Mouse (Mus musculus): ENCODE measurements around the gene Cldn1. TPM values are rescaled to one million over a fixed set of nuclear protein-coding genes. Genes with fewer than 3 reads are reported as not detected.

The Cldn1 gene
- total and polyA plus RNA-seq, 2 experiments from 2014 or later, result 1.6 to 6.4 TPM

DNA sequence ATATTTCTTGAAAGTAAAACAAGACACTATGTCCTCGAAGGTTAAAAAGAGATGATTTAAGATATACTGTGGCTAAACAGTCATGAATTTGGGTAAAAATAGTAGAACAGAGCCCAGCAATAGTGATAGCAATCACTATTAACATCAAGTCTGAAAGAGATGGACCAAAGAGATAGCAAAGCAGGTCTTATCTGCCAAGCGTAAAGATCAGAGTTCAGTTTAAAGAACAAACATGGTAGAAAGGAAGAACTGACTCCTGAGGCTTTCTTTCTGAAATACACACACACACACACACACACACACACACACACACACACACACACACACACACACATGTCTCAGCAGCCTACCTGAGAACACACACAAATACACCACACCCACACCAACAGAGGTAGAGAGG is 14.5 kb upstream of the Cldn1 start:
- 95% methylated on average over 2 of the region's 2 CpGs for WGBS
- ATAC-seq (ENCODE audit: low FRiP score) (no peak), DNase-seq (ENCODE audit: low spot score) (no peak)
- H3K4me3 ChIP-seq (ENCODE audit: low read depth, low read length), result no peak overlapping the region
- no peaks in the 10 kb centered on the region for H3K4me1 ChIP-seq (ENCODE audit: insufficient read depth, low read length)
- no peak overlapping the region for H3K9ac ChIP-seq (replicated peaks; ENCODE audit: low read length, poor library complexity, severe bottlenecking)
- TF ChIP-seq CTCF (IDR thresholded peaks at IDR 0.05), result no peak
- no peaks in the 10 kb centered on the region for H3K36me3 ChIP-seq (ENCODE audit: insufficient read depth, low read length)
- H3K27ac ChIP-seq (ENCODE audit: low read depth, low read length), result no peak overlapping the region
- no peak overlapping the region for H3K4me2 ChIP-seq (ENCODE audit: low read depth, low read length, poor library complexity, severe bottlenecking)
- H3K27me3 ChIP-seq (ENCODE audit: insufficient read depth, low read length), result no peaks in the 10 kb centered on the region
- no peaks in the 10 kb centered on the region for H3K9me3 ChIP-seq (ENCODE audit: low read length)

DNA sequence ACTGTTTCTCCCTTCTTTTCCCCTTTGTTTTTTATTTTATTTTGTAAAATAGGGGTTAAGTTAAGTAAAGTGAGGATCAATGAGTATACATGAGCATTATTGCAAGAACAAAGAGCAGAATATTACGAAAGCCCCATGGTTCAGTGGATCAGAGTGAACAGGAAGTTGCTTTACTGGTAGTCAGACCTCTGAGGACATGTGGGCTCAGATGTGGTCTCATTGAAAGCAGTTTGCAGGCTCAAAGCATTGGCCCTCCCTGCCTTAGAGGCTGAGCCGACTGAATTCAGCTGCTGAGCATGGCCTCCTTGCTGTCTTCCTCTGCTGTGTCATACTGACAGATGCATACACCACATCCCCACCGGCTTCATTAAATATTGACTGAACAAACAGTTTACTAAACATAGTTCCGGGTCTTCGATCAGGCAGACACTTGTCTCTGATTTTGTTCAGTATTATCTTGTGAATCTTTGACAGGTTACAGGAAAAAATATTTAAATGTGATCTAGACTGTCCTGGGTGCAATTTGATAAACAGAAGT is 12.5 kb upstream of the Cldn1 start:
- H3K9ac ChIP-seq (replicated peaks; ENCODE audit: low read length, poor library complexity, severe bottlenecking), result no peak overlapping the region
- TF ChIP-seq CTCF (IDR thresholded peaks at IDR 0.05), result no peak
- no peak for DNase-seq (ENCODE audit: low spot score)
- H3K4me3 ChIP-seq (ENCODE audit: low read depth, low read length), result no peak overlapping the region
- 83% methylated on average over 5 of the region's 5 CpGs for WGBS
- H3K4me2 ChIP-seq (ENCODE audit: low read depth, low read length, poor library complexity, severe bottlenecking), result no peak overlapping the region
- no peaks in the 10 kb centered on the region for H3K36me3 ChIP-seq (ENCODE audit: insufficient read depth, low read length)
- ATAC-seq (ENCODE audit: low FRiP score), result no peak
- H3K9me3 ChIP-seq (ENCODE audit: low read length), result no peaks in the 10 kb centered on the region
- H3K4me1 ChIP-seq (ENCODE audit: insufficient read depth, low read length), result no peaks in the 10 kb centered on the region
- no peak overlapping the region for H3K27ac ChIP-seq (ENCODE audit: low read depth, low read length)
- no peaks in the 10 kb centered on the region for H3K27me3 ChIP-seq (ENCODE audit: insufficient read depth, low read length)

DNA sequence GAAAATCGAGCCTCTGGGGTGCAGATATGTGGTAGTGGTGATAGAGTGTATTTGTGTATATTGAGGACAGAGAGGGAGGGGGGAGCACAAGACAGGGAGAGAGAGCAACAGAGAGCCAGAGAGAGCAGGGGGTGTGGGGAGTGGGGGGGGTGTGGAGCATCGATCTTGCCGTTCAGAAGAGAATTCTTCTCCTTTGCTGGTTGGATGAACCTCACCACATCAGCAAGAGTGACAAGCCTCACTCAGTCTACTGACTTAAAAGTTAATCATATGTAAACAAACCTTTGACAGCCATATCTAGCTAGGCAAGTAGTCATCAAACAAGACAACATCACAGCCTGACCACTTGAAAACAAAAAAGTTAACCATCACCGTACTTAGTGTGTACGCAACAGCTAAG is 5.5 kb upstream of the Cldn1 start:
- no peaks in the 10 kb centered on the region for H3K36me3 ChIP-seq (ENCODE audit: insufficient read depth, low read length)
- ATAC-seq (ENCODE audit: low FRiP score), result no peak

DNA sequence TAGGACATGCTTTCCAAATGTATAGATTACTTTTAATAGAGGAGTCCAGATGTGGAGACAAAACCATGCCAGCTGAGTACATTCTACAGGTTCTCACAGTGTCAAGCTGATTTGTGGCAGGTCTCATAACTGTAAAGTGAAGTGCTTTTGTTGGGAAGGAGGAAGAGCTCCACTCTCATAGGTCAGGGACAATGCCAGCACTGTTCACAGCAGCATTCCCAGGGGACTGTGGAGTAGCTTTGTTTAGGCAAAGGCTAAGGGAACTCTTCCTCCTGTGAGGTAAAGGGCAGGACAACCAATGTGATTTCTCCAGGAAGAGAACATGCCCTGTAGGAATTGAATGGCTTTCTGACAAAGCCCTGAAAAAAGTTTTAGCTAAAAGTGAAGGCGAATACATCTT is 1.5 kb downstream of the Cldn1 start:
- 0 out of 2 replicates have a peak, but pooled peaks cover 10% of the 10 kb centered on the region for H3K27me3 ChIP-seq (ENCODE audit: insufficient read depth, low read length)
- ATAC-seq (ENCODE audit: low FRiP score) (no peak), DNase-seq (ENCODE audit: low spot score) (no peak)
- H3K9me3 ChIP-seq (ENCODE audit: low read length), result no peaks in the 10 kb centered on the region
- TF ChIP-seq CTCF (IDR thresholded peaks at IDR 0.05), result no peak
- no peak overlapping the region for H3K4me3 ChIP-seq (ENCODE audit: low read depth, low read length)
- WGBS, result 96% methylated on average over 1 of the region's 1 CpGs
- H3K4me1 ChIP-seq (ENCODE audit: insufficient read depth, low read length), result peaks cover 5% of the 10 kb centered on the region; the same call in 1 of the 2 replicates
- H3K36me3 ChIP-seq (ENCODE audit: insufficient read depth, low read length), result no peaks in the 10 kb centered on the region
- no peak overlapping the region for H3K4me2 ChIP-seq (ENCODE audit: low read depth, low read length, poor library complexity, severe bottlenecking)
- no peak overlapping the region for H3K9ac ChIP-seq (replicated peaks; ENCODE audit: low read length, poor library complexity, severe bottlenecking)
- no peak overlapping the region for H3K27ac ChIP-seq (ENCODE audit: low read depth, low read length)

More for the DNA sequence above, 5.5 kb upstream of the Cldn1 start:
- Histone ChIP-seq H3K27ac (ENCODE audit: low read depth, low read length) (no peak overlapping the region), H3K27me3 (ENCODE audit: insufficient read depth, low read length) (0 out of 2 replicates have a peak, but pooled peaks cover 4% of the 10 kb centered on the region), H3K9ac (replicated peaks; ENCODE audit: low read length, poor library complexity, severe bottlenecking) (no peak overlapping the region), H3K9me3 (ENCODE audit: low read length) (no peaks in the 10 kb centered on the region), H3K4me2 (ENCODE audit: low read depth, low read length, poor library complexity, severe bottlenecking) (no peak overlapping the region), H3K4me1 (ENCODE audit: insufficient read depth, low read length) (no peaks in the 10 kb centered on the region), H3K4me3 (ENCODE audit: low read depth, low read length) (no peak overlapping the region)
- WGBS, result 88% methylated on average over 5 of the region's 5 CpGs
- TF ChIP-seq CTCF (IDR thresholded peaks at IDR 0.05), result no peak
- no peak for DNase-seq (ENCODE audit: low spot score)

DNA sequence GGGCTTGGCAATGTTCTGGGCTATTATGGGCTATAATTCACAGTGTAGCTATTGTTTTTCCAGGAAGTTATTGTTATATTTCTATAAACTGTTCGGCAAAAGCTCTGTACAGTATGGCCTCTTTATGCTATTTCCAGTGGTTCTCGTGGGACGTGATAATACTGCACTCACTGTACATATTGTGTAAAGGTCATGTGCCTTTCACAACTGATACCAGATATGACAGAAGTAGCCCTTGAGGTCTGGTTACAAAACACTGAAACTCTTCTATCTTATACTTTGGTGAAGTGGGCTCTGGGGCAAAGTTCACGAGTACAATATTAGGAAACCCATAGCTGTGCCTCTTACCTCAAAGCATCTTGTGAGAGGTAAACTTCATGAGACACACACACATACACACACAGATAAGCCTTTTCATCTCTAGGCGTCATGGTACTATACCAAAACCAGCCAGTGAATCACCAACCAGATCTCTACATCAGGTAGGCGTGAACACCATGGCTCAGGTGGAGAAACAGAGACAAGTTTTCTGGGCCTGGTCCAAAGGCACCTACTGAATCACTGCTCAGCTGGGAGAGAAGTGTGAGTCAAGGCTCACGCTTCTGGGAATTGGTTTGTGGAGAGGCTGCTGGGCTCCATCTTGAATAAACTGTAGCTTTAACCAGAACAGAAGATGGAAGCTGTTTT is 2.5 kb downstream of the Cldn1 start:
- ATAC-seq (ENCODE audit: low FRiP score), result no peak
- Histone ChIP-seq H3K27ac (ENCODE audit: low read depth, low read length) (no peak overlapping the region), H3K9me3 (ENCODE audit: low read length) (no peaks in the 10 kb centered on the region), H3K4me1 (ENCODE audit: insufficient read depth, low read length) (peaks cover 5% of the 10 kb centered on the region; the same call in 1 of the 2 replicates), H3K4me2 (ENCODE audit: low read depth, low read length, poor library complexity, severe bottlenecking) (no peak overlapping the region), H3K36me3 (ENCODE audit: insufficient read depth, low read length) (no peaks in the 10 kb centered on the region), H3K9ac (replicated peaks; ENCODE audit: low read length, poor library complexity, severe bottlenecking) (no peak overlapping the region), H3K4me3 (ENCODE audit: low read depth, low read length) (no peak overlapping the region), H3K27me3 (ENCODE audit: insufficient read depth, low read length) (0 out of 2 replicates have a peak, but pooled peaks cover 10% of the 10 kb centered on the region)
- WGBS, result 92% methylated on average over 7 of the region's 7 CpGs
- no peak for TF ChIP-seq CTCF (IDR thresholded peaks at IDR 0.05)
- no peak for DNase-seq (ENCODE audit: low spot score)

DNA sequence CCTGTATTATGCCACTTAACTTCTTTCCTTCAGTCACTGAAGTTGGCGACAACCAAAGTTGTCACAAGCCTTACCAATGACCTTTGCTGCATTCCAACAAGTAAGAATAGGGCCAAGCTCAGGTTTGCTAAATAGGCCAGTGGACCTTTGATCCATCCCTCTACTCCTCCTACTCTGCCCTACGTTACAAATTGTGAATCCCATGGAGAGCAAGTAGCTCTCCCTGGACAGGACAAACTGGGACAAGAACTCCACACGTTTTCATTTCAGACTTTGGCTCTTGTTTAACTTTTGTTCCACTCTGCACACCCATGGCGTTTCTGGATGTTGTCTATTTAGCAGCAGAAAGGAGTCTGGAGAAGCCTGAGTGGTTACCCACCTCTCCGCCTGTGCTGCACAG is 3.5 kb downstream of the Cldn1 start:
- peaks cover 5% of the 10 kb centered on the region; the same call in 1 of the 2 replicates for H3K4me1 ChIP-seq (ENCODE audit: insufficient read depth, low read length)
- no peak overlapping the region for H3K27ac ChIP-seq (ENCODE audit: low read depth, low read length)
- no peak for TF ChIP-seq CTCF (IDR thresholded peaks at IDR 0.05)
- H3K9ac ChIP-seq (replicated peaks; ENCODE audit: low read length, poor library complexity, severe bottlenecking), result no peak overlapping the region
- DNase-seq (ENCODE audit: low spot score) (no peak), ATAC-seq (ENCODE audit: low FRiP score) (no peak)
- no peaks in the 10 kb centered on the region for H3K36me3 ChIP-seq (ENCODE audit: insufficient read depth, low read length)
- no peak overlapping the region for H3K4me2 ChIP-seq (ENCODE audit: low read depth, low read length, poor library complexity, severe bottlenecking)
- H3K27me3 ChIP-seq (ENCODE audit: insufficient read depth, low read length), result 0 out of 2 replicates have a peak, but pooled peaks cover 10% of the 10 kb centered on the region
- no peak overlapping the region for H3K4me3 ChIP-seq (ENCODE audit: low read depth, low read length)
- WGBS, result 73% methylated on average over 5 of the region's 5 CpGs
- H3K9me3 ChIP-seq (ENCODE audit: low read length), result no peaks in the 10 kb centered on the region
